Mouse (Mus musculus) left cerebral cortex, postnatal 14 days (tissue): ENCODE data around the gene Coasy. TPM values are rescaled to one million over a fixed set of nuclear protein-coding genes. Genes with fewer than 3 reads are reported as not detected.
A peak's percentile ranks its signal among the peaks of the same experiment; 100 is the strongest.

Experiments
- DNase-seq, 2 experiments: peaks; one replicate each; pipeline ENCODE4 v3.0.0; 2021 to 2022; ENCODE audit warnings: low spot score in 2 of 2, mixed read lengths in 1 of 2
- intact Hi-C: fragments of 180-260 bp; cut with DNase I; formaldehyde crosslinking; loops from one replicate; pipeline ENCODE4 v1.15.1; 2025
- total RNA-seq, 2 experiments: library from RNA; stranded (reverse); gene quantifications; 2 replicates each; pipeline ENCODE4 v1.2.3; 2021

Coasy gene
- total RNA-seq, 2 experiments from 2014 or later, result 31.1 to 32.0 TPM

DNA sequence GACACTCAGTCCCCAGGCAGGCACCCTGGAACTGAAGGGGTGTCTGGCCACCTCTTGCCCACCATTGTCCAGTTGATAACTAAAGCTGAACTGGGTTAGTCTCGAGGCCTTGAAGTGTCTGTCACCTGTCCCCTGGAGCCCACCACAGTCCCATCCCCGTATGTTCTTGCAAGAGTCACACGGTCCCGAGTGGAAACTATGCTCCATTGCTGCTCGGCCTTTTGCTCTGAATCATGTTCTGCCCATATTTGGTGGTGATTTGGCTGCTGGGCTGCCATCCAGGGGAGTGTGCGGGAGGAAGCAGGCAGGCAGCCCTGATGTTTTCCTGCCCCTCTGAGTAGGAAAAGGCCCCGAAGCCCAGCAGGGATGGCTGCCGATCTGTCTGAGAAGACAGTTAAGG lies 22.2 kb upstream of the Coasy start:
- intact Hi-C loops, result no loop called here
- DNase-seq, result peak in 1 of 2 experiments; percentile 57

DNA sequence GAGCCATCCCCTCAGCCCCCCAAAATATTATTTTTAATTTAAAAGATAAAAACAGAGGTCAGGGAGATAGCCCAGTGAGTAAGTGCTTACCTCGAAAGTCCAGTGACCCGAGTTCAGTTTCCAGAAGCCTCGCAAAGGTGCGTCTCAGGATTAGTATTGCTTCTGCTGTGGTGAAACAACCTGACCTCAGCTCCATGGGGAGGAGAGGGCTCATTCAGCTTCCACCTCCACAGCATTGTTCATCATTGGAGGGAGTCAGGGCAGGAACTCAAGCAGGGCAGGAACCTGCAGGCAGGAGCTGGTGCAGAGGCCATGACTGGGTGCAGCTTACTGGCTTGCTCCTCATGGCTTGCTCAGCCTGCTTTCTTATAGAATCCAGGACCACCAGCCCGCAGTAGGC lies 21.3 kb upstream of the Coasy start:
- DNase-seq, result no peak
- intact Hi-C loops, result no loop called here

DNA sequence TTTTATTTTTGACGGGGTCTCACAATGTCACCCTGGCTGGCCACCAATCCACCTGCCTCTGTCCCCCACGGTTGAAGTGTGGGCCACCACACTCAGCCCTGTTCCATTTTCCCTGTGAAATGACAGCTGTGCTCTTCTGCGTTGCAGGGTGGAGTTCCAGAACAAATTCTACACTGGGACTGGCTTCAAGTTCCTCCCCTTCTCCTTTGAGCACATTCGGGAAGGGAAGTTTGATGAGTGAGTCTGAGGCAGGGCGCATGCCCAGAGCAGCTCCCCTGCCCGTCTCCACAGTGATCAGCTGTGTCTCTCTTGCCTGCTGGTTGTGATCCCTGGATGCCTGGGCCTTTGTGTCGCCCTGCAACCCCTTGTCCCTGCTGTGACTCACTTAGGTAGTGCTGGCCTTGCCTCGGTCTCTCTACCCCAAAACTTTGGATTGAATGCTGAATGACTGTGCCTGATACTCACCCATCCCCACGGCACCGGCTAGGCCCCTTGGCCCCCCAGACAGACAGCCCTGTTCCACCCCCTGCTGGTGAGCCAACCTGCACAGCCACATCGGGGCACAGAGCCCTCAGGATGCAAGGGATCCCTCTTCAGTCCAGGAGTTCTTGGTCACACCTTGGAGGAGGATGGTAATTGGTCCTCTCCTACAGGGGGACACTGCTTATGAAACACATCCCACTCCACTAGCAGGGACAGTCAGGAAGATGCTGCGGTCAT lies 20.0 kb upstream of the Coasy start:
- intact Hi-C loops, result no loop called here

DNA sequence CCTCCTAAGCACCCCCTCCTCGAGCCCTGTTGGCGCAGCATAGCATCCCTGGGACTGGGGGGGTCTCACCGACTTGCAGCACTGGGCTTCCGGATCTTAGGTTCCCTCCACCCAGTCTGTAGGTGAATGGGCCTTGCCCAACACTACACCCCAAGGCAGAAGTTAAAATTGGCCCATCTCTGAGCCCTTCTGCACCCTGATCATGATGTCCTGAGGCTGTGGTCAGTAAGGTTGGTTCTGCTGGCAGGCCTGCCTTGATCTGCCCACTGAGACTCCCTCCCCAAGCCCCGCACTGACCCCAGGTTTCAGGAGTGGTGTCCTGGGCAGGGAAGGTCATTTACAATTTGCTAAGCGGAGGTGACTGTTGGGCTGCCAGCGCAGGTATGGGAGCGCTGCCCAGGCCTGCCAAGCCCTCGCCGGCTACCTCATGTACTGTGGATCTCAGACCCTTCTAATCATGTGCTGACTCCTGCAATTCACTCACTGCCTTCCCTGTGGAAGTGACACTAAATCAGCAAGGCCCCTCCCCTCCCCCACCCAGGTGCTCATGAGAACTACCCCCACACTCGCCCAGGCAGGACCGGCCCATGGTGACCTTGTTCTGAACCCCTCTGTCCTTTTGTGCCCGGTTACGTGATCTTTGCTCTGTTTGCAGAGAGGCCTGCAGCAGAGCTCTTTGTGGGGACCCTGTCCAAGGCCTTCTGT lies 19.2 kb upstream of the Coasy start:
- no peak for DNase-seq
- intact Hi-C loops, result no loop called here

More for the DNA sequence above, 20.0 kb upstream of the Coasy start:
- peak in 1 of 2 experiments; percentile 49 for DNase-seq

DNA sequence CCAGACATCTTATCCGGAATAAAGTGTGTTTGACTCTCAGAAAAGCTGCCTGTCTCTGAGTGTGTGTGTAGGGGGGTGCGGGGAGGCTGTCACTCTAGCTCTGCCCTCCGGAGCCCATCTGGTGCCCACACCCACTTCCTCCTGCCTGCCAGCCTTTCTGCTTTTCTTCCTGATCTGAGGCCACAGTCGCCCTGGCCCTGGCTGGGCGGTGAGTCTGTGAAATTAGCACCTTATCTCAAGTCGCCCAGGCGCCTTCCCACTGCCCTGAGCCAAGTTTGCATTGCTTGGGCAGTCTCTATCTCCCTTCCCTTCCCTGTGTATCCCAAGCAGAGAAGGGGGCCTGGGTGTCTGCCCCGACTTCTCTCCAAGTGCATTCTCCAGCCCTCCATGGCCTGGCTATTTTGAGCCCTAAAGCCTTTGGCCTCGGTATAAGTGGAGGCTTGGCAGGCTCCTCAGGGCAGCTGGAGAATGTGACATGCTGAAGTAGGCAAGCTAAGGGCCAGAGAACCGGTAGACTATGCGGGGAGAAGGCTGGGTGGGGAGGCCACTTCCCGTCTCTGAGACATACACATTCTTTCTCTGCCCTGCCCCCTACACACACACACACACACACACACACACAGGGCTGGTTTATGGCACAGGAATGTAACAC lies 18.6 kb upstream of the Coasy start:
- intact Hi-C loops, result no loop called here
- DNase-seq, result peak; percentile 59 to 72

DNA sequence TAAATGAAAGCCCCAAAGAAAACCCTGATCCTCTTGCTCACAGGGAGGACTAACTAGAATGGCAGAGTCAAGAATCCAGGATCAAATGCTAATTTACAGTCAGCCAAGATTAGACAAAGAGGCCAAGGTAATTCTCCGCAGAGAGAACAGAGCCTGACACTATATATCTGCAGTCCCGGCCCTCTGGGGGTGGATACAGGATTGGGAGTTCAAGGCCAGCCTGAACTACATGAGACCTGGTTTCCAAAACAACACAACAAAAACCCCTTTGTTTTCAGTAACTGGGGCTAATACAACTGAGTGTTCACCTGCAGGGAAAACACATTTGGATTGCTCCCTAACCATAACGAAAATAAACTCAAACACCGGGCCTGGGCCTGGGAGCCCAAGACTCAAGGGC lies 17.9 kb upstream of the Coasy start:
- intact Hi-C loops, result no loop called here

DNA sequence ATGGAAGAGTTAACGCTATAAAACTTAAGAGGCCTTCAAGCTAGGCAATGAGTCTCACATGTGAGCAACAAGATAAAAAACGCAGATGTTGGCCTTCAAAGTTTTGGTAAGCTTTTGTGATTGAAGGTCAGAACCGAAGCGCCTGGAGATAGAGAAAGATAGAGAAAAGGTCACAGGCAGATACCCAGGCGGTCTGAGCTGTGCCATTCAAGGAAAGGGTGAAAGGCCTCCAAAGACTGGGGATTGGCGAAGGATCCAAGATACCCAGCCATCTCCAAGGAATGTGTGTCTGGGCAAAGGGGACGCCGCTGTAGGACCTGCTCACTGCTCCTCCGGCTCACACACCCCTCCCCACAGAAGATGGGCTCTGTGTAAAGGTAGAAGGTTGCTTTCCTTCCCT lies 17.4 kb upstream of the Coasy start:
- intact Hi-C loops, result no loop called here
- no peak for DNase-seq

More for the DNA sequence above, 17.9 kb upstream of the Coasy start:
- DNase-seq, result no peak

DNA sequence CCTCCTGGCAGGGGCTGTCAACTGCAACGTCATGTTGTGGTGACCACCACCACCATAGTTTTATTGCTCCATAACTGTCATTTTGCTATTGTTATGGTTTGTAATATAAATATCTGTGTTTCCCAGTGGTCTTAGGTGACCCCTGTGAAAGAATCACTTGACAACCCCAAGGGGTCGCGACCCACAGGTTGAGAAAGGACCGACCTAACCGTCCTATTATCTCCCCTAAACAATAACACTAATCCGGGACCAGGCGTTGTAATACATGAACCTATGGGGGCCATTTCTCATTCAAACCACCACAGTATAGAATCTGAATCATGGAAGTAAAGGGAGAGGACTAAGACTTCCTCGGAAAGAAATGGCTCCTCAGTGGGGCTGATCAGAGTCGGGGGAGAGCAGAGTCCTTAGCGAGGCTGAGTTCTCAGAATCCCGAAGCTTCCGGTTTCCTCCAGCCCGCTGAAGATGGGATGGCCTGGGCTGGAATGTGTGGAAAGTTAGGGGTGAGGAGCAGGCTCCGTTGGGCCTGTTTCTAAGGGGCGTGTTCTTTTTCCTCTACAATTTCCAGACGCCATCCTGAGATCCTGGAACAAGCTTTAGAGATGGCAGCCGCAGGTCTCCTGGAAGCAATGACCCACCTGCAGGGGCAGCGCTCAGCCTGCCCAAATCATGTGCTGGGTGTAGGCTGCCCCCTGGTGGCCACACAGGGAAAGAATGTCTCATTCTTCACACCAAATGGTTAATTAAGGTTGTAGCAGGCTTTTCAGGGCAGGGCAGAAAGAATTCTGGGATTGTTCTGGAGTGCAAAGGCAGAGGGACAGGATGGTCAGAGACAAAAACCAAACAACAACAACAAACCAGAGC lies 15.6 kb upstream of the Coasy start:
- peak; percentile 81 to 84 for DNase-seq
- intact Hi-C loops, result loop anchor here (1.0 kb wide), 1 partner anchor 83 kb away; no protein-coding TSS in a partner anchor

DNA sequence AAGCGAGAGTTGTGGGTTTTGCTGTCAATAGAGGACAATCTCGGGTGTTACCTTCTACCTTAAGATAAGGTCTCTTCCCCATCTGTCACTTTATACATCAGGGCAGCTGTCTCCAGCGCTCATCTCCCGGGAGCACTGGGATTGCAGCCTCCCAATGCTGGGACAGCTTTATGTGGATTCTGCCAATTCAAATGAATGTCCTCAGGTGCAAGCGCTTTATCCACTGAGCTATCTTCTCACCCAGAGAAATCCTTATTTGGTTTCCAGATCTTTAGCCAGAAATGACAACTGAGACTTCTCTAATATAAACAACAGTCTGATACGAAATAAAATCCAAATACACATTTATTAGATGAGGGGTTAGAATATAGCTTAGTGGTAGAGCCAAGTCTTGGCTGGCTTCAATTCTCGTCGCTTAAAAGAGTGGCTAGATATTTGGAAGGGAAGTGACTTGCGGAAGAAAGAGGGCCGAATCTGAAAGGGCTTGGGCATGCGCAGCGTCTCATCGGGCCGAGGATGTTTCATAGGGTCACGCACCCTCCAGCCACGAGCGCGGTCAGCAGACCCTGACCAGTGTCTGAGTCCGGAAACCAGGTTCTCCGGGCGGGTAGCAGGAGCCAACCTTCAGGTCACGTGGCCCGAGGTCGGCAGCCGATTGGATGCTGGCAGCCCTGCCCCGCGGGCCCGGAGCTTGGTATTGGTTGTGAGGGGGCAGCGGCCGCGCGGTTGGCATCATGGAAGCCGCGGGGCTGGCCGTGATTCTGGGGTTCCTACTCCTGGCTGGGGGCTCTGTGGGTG lies 12.8 kb upstream of the Coasy start, which contains the start of gene Naglu:
Gene Naglu, plus strand, starts transcription at position 622 of the 798 bp plus-strand sequence.
- intact Hi-C loops, result no loop called here

DNA sequence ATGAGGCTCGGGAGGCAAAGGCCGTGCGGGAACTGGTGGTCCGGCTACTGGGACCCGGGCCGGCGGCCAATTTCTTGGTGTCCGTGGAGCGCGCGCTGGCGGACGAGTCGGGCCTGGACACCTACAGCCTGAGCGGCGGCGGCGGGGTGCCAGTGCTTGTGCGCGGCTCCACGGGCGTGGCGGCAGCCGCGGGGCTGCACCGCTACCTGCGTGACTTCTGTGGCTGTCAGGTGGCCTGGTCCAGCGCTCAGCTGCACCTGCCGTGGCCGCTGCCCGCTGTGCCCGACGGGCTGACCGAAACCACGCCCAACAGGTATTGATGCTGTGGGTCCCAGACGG lies 12.2 kb upstream of the Coasy start:
- DNase-seq, result no peak
- intact Hi-C loops, result no loop called here

More for the DNA sequence above, 12.8 kb upstream of the Coasy start, which contains the start of gene Naglu:
- DNase-seq, result peak; percentile 96

DNA sequence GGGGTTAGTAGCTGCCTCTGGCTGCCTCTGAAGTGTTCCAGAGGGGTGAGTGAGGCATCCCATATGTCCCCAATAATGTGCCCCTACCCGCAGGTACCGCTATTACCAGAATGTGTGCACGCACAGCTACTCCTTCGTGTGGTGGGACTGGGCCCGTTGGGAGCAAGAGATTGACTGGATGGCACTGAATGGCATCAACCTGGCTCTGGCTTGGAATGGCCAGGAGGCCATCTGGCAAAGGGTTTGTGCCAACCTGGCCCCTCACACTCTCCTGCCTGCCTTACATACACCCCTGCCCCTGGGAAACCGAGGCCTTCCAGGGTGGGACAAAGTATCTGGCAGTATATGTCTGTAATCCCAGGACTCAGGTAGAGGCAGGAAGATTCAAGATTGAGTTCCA lies 11.4 kb upstream of the Coasy start:
- no peak for DNase-seq
- intact Hi-C loops, result no loop called here

DNA sequence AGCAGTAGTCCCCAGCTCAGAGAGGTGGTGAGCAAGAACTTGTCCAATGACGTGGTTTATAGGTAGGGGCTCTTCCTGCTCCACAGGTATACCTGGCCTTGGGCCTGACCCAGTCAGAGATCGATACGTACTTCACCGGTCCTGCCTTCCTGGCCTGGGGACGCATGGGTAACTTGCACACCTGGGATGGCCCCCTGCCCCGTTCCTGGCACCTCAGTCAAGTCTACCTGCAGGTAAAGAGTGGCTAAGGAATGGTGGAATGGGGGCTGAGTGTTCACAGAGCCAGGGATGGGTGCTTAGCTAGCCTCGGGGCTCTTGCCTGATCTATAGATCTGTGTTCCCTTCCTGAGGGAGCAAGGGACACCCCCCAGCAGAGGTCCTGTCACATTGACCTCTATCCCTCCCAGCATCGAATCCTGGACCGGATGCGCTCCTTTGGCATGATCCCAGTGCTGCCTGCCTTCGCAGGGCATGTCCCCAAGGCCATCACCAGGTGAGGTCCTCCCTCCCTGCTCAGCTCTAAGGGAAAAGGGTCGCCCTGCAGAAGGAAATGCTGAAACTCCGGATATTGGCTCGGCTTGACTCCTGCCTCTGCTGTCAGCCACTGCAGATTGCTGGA lies 10.4 kb upstream of the Coasy start:
- intact Hi-C loops, result no loop called here
- DNase-seq, result no peak

DNA sequence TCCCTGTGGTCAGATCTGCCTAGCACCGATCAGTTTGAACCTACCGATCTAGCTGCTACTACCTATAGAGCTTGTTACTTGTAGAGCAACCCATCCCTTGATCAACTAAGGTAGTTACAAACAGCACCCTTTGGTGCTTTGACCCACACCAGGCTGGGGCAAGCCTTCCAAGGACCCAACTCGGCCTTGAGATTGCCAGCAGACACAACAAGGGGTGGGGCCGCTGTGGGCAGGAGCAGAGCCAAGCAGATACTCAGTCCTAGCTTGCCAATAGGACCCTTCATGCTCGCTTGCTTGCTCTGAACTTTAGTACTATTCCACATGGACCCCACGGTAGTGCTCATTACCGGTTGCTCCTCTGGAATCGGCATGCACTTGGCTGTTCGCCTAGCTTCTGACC lies 4.2 kb upstream of the Coasy start, which contains the start of gene Hsd17b1:
Gene Hsd17b1, plus strand, starts transcription at position 291 of the 400 bp plus-strand sequence.
- DNase-seq, result no peak
- intact Hi-C loops, result no loop called here

DNA sequence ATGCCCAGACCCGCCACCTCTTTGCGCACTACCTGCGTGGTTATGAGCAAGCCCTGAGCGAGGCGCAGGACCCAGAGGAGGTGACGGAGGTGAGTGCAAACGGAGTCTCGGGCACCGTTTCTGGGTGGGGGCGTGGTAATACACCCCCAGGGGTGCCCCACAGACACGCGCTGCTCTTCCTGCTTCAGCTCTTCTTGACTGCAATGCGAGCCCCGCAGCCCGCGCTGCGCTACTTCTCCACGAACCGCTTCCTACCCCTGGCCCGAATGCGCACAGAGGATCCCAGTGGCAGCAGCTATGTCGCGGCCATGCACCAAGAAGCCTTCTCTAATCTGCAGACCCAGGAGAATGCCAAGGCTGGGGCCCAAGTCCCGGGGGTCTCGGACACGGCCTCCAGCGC lies 2.6 kb upstream of the Coasy start:
- intact Hi-C loops, result no loop called here
- no peak for DNase-seq

DNA sequence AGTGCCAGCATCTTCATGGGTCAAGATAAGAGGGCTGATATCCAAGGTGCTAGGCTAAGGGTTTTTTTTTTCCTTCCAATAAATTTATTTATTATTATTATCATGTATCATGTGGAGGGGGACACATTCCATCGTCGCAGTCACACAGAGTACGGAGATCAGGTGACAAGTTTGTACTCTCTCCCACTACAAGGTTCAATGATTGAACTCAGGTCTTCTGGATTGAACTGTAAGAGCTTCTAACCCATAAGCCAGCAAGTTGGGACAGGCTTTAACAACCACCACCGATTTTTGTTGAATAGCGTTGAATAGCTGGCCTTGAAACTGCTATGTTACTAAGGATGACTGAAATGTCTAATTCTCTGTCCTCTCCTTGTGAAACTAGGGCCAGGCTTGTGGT lies 1.9 kb upstream of the Coasy start:
- DNase-seq, result no peak
- intact Hi-C loops, result no loop called here

DNA sequence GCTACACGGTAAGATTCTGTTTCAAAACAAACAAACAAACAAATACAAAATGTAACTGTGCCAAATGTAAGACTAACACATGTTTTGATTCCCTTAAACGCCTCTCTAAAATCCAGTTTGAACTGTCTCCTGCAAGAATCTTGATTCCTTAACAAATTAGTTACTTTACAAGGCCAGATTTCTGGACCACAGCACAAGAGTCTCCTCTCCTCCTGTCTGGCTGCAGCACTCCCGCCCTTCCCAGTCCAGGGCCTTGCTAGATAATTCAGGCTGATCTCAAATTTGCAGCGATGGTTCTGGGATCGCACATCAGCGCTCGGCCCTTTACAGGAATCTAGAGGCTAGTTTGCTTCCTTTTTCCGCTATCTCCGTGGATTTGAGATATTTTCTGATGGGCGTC lies 706 bp upstream of the Coasy start:
- no peak for DNase-seq
- intact Hi-C loops, result no loop called here

DNA sequence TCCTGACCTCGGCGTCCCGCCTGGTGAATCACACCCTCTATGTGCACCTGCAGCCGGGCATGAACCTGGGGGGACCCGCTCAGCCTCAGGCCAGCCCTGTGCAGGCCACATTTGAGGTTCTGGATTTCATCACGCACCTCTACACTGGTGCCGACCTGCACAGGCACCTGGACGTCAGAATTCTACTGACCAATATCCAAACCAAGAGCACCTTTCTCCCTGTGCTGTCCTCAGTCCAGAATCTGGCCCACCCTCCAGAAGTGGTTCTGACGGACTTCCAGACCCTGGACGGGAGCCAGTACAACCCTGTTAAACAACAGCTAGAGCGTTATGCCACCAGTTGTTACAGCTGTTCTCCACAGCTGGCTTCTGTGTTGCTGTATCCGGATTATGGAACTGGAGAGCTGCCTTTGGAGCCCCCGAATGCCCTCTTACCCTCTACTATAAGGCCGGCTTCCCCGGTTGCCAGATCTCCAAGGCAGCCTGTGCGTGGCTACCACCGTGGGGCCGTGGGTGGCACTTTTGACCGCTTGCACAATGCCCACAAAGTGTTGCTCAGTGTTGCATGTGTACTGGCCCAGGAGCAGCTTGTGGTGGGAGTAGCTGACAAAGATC lies 825 bp downstream of the Coasy start:
- no peak for DNase-seq

DNA sequence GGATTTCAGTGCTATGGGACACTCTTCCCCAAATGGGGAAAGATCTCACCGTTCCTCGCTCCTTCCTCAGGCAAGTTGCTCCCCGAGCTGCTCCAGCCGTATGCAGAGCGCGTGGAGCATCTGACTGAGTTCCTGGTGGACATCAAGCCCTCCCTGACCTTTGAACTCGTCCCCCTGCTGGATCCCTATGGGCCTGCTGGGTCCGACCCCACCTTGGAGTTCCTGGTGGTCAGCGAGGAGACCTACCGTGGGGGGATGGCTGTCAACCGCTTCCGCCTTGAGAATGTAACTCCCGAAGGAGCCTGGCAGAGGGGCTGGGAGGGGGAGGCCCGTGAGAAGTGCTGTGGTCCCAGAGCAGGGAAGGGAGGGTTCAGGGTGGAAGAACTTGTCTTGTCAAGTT lies 1.9 kb downstream of the Coasy start:
- no peak for DNase-seq
- intact Hi-C loops, result no loop called here

More for the DNA sequence above, 825 bp downstream of the Coasy start:
- intact Hi-C loops, result no loop called here
